Mouse (Mus musculus): ENCODE results near the gene Capg. TPM values are rescaled to one million over a fixed set of nuclear protein-coding genes. Genes with fewer than 3 reads are reported as not detected.

The Capg gene
- polyA plus RNA-seq, 1 experiment from 2014 or later: 24.7 TPM

GRCm38 (mm10) chr6:72515644-72516043, 28.5 kb upstream of the Capg start:
- Histone ChIP-seq H3K4me1 (replicated peaks) (peaks cover 40% of the 10 kb centered on the region), H3K4me2 (no peak overlapping the region), H3K4me3 (no peak overlapping the region), H3K27ac (ENCODE audit: poor library complexity, severe bottlenecking) (no peak overlapping the region), H3K36me3 (no peaks in the 10 kb centered on the region), H3K9ac (no peak overlapping the region), H3K27me3 (replicated peaks) (no peaks in the 10 kb centered on the region), H3K9me3 (replicated peaks) (no peaks in the 10 kb centered on the region)
- ATAC-seq (ENCODE audit: insufficient number of reproducible peaks, low FRiP score): no peak
- WGBS: 82% methylated on average over 6 of the region's 6 CpGs

GRCm38 (mm10) chr6:72518842-72519241, 25.3 kb upstream of the Capg start:
- no peak overlapping the region for H3K4me2 ChIP-seq

GRCm38 (mm10) chr6:72519303-72519702, 24.9 kb upstream of the Capg start:
- no peak overlapping the region for H3K9ac ChIP-seq
- peaks cover 17% of the 10 kb centered on the region for H3K4me1 ChIP-seq (replicated peaks)
- H3K27ac ChIP-seq (ENCODE audit: poor library complexity, severe bottlenecking): no peak overlapping the region
- 43% methylated on average over 8 of the region's 8 CpGs for WGBS
- H3K4me2 ChIP-seq: no peak overlapping the region
- H3K27me3 ChIP-seq (replicated peaks): no peaks in the 10 kb centered on the region
- no peak for ATAC-seq (ENCODE audit: insufficient number of reproducible peaks, low FRiP score)
- H3K4me3 ChIP-seq: no peak overlapping the region
- no peaks in the 10 kb centered on the region for H3K36me3 ChIP-seq
- no peaks in the 10 kb centered on the region for H3K9me3 ChIP-seq (replicated peaks)

More at GRCm38 (mm10) chr6:72518842-72519241, 25.3 kb upstream of the Capg start:
- Histone ChIP-seq H3K4me3 (no peak overlapping the region), H3K9me3 (replicated peaks) (no peaks in the 10 kb centered on the region), H3K36me3 (no peaks in the 10 kb centered on the region), H3K9ac (no peak overlapping the region), H3K27me3 (replicated peaks) (no peaks in the 10 kb centered on the region), H3K27ac (ENCODE audit: poor library complexity, severe bottlenecking) (no peak overlapping the region), H3K4me1 (replicated peaks) (peaks cover 19% of the 10 kb centered on the region)
- ATAC-seq (ENCODE audit: insufficient number of reproducible peaks, low FRiP score): no peak
- 73% methylated on average over 1 of the region's 1 CpGs for WGBS

GRCm38 (mm10) chr6:72519892-72520663, 24.1 kb upstream of the Capg start:
- peak overlapping the region; percentile 43 for H3K27ac ChIP-seq (ENCODE audit: poor library complexity, severe bottlenecking)
- peak; percentile 58 for ATAC-seq (ENCODE audit: insufficient number of reproducible peaks, low FRiP score)
- peaks cover 17% of the 10 kb centered on the region for H3K4me1 ChIP-seq (replicated peaks)
- WGBS: 23% methylated on average over 10 of the region's 10 CpGs
- peak overlapping the region; percentile 18; the same call in 1 of the 2 replicates for H3K4me2 ChIP-seq
- H3K36me3 ChIP-seq: no peaks in the 10 kb centered on the region
- no peaks in the 10 kb centered on the region for H3K9me3 ChIP-seq (replicated peaks)
- no peak overlapping the region for H3K4me3 ChIP-seq
- no peaks in the 10 kb centered on the region for H3K27me3 ChIP-seq (replicated peaks)
- no peak overlapping the region for H3K9ac ChIP-seq

- no peak for ATAC-seq (ENCODE audit: insufficient number of reproducible peaks, low FRiP score)
- Histone ChIP-seq H3K27ac (ENCODE audit: poor library complexity, severe bottlenecking) (no peak overlapping the region), H3K9ac (no peak overlapping the region), H3K4me2 (no peak overlapping the region), H3K27me3 (replicated peaks) (no peaks in the 10 kb centered on the region), H3K36me3 (no peaks in the 10 kb centered on the region), H3K4me3 (no peak overlapping the region), H3K4me1 (replicated peaks) (peaks cover 17% of the 10 kb centered on the region), H3K9me3 (replicated peaks) (no peaks in the 10 kb centered on the region)
- 89% methylated on average over 5 of the region's 5 CpGs for WGBS
These were observed 23.3 kb upstream of the Capg start for GRCm38 (mm10) chr6:72520904-72521303.

- Histone ChIP-seq H3K9me3 (replicated peaks) (no peaks in the 10 kb centered on the region), H3K4me1 (replicated peaks) (peaks cover 17% of the 10 kb centered on the region), H3K4me2 (no peak within 1 kb of the TSS), H3K27ac (ENCODE audit: poor library complexity, severe bottlenecking) (no peak within 1 kb of the TSS), H3K4me3 (no peak within 1 kb of the TSS), H3K9ac (no peak within 1 kb of the TSS), H3K27me3 (replicated peaks) (no peaks in the 10 kb centered on the region), H3K36me3 (no peaks in the 10 kb centered on the region)
- no peak for ATAC-seq (ENCODE audit: insufficient number of reproducible peaks, low FRiP score)
- 91% methylated on average over 5 of the region's 5 CpGs for WGBS
These were observed 22.6 kb upstream of the Capg start, which contains the start of gene Sh2d6 for GRCm38 (mm10) chr6:72521607-72522006. Sh2d6 (minus strand) TSS chr6:72521707.

- Histone ChIP-seq H3K27me3 (replicated peaks) (no peaks in the 10 kb centered on the region), H3K36me3 (no peaks in the 10 kb centered on the region), H3K4me3 (no peak overlapping the region), H3K4me2 (no peak overlapping the region), H3K27ac (ENCODE audit: poor library complexity, severe bottlenecking) (no peak overlapping the region), H3K9ac (no peak overlapping the region), H3K4me1 (replicated peaks) (peaks cover 17% of the 10 kb centered on the region), H3K9me3 (replicated peaks) (no peaks in the 10 kb centered on the region)
- no peak for ATAC-seq (ENCODE audit: insufficient number of reproducible peaks, low FRiP score)
- WGBS: 79% methylated on average over 5 of the region's 5 CpGs
These were observed 21.9 kb upstream of the Capg start for GRCm38 (mm10) chr6:72522288-72522687.

- Histone ChIP-seq H3K9me3 (replicated peaks) (no peaks in the 10 kb centered on the region), H3K27me3 (replicated peaks) (no peaks in the 10 kb centered on the region), H3K9ac (no peak overlapping the region), H3K4me1 (replicated peaks) (peaks cover 17% of the 10 kb centered on the region), H3K4me3 (no peak overlapping the region), H3K4me2 (no peak overlapping the region), H3K27ac (ENCODE audit: poor library complexity, severe bottlenecking) (no peak overlapping the region), H3K36me3 (no peaks in the 10 kb centered on the region)
- ATAC-seq (ENCODE audit: insufficient number of reproducible peaks, low FRiP score): no peak
- WGBS: 74% methylated on average over 4 of the region's 4 CpGs
These were observed 21.0 kb upstream of the Capg start for GRCm38 (mm10) chr6:72523222-72523621.

GRCm38 (mm10) chr6:72524160-72524559, 20.0 kb upstream of the Capg start:
- no peak for ATAC-seq (ENCODE audit: insufficient number of reproducible peaks, low FRiP score)
- Histone ChIP-seq H3K27ac (ENCODE audit: poor library complexity, severe bottlenecking) (no peak overlapping the region), H3K9me3 (replicated peaks) (no peaks in the 10 kb centered on the region), H3K4me1 (replicated peaks) (peaks cover 13% of the 10 kb centered on the region), H3K4me2 (no peak overlapping the region), H3K27me3 (replicated peaks) (no peaks in the 10 kb centered on the region), H3K9ac (no peak overlapping the region), H3K4me3 (no peak overlapping the region), H3K36me3 (no peaks in the 10 kb centered on the region)
- WGBS: 70% methylated on average over 2 of the region's 2 CpGs

- Histone ChIP-seq H3K9me3 (replicated peaks) (no peaks in the 10 kb centered on the region; the same call in 1 of the 2 replicates), H3K27ac (ENCODE audit: poor library complexity, severe bottlenecking) (no peak overlapping the region), H3K4me1 (replicated peaks) (no peaks in the 10 kb centered on the region), H3K4me2 (no peak overlapping the region), H3K4me3 (no peak overlapping the region), H3K27me3 (replicated peaks) (no peaks in the 10 kb centered on the region), H3K36me3 (no peaks in the 10 kb centered on the region), H3K9ac (no peak overlapping the region)
- ATAC-seq (ENCODE audit: insufficient number of reproducible peaks, low FRiP score): no peak
- WGBS: 82% methylated on average over 4 of the region's 4 CpGs
These were observed 17.1 kb upstream of the Capg start for GRCm38 (mm10) chr6:72527070-72527469.

GRCm38 (mm10) chr6:72528410-72529151, 15.6 kb upstream of the Capg start:
- Histone ChIP-seq H3K9ac (no peak overlapping the region), H3K27me3 (replicated peaks) (no peaks in the 10 kb centered on the region), H3K36me3 (no peaks in the 10 kb centered on the region), H3K27ac (ENCODE audit: poor library complexity, severe bottlenecking) (no peak overlapping the region), H3K4me3 (no peak overlapping the region), H3K4me1 (replicated peaks) (peaks cover 8% of the 10 kb centered on the region), H3K9me3 (replicated peaks) (no peaks in the 10 kb centered on the region; the same call in 1 of the 2 replicates), H3K4me2 (no peak overlapping the region)
- 69% methylated on average over 10 of the region's 10 CpGs for WGBS
- ATAC-seq (ENCODE audit: insufficient number of reproducible peaks, low FRiP score): no peak

Measured in heart, embryonic 12.5 days (tissue).